Mouse (Mus musculus) heart, adult 2 months (tissue): ENCODE measurements at regions not wholly inside any gene's neighbourhood (a gene's known extent, or its start where the extent isn't known, plus 50 kb on each side); places are given as distances from the start of the nearest gene placed in this dataset.

Experiments
- CTCF ChIP-seq: fragments of 200-600 bp; IDR thresholded peaks from 2 replicates; pipeline ENCODE4 v1.8.1; 2022; ENCODE audit warnings: antibody characterized with exemption, mild to moderate bottlenecking, moderate library complexity
- EP300 ChIP-seq: fragments of 200-500 bp; IDR thresholded peaks from 2 replicates; pipeline ENCODE4 v1.6.1; 2011; ENCODE audit warnings: low read depth, low read length, control low read depth; ENCODE audit not compliant: insufficient read depth
- POLR2A ChIP-seq: fragments of 200-500 bp; IDR thresholded peaks from 2 replicates; pipeline ENCODE4 v1.6.1; 2011; ENCODE audit warnings: mild to moderate bottlenecking, low read depth, low read length, control low read depth; ENCODE audit not compliant: insufficient read depth

DNA sequence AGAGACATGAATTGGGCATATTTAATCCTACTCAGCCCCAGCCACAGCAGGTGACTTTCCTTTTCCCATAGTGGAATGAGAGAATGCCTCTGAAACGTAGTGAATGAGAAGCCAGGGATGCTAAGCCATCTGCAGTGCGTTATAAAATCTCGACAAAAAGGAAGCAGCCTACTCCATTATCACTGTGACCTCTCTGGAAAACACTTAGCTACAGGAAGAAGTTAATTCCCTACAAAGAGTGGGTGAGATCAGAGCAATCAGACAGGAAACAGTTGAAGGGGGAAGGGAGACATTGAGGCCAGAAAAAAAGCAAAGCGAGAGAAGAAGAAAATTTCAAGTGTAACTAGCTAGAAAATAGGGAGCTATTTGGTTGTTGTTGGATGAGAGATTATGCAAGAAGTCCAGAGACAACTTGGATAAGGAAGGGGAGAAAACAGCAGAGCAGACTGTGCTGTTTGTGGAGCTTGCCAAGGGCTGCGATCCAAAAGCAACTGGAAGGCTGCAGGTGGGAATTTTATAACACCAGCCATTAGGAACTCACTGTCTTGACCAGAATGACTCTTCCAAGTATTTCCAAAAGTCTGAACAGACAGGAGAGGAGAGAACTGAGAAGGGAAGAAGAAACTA lies 280.7 kb upstream of the Ptbp2 start:
- TF ChIP-seq EP300: no peak
- TF ChIP-seq CTCF: no peak
- TF ChIP-seq POLR2A: no peak
